Mouse (Mus musculus) liver, adult 2 months (tissue): Measurements from ENCODE around the gene Tmem114.

Experiments used
- CTCF ChIP-seq: fragments of 200-500 bp; IDR thresholded peaks from 2 replicates; pipeline ENCODE4 v1.5.1; 2011; ENCODE audit warnings: low read depth, low read length, control low read depth
- POLR2A ChIP-seq: fragments of 200-500 bp; IDR thresholded peaks from 2 replicates; pipeline ENCODE4 v1.6.1; 2011; ENCODE audit warnings: low read length, control low read depth; ENCODE audit not compliant: insufficient read depth; ENCODE audit errors: extremely low read depth

- no peak for TF ChIP-seq POLR2A
- no peak for TF ChIP-seq CTCF
These were observed 11.5 kb downstream of the Tmem114 start for GRCm38 (mm10) chr16:8413441-8413840.
